Mouse (Mus musculus): Measurements from ENCODE around the gene Itgam. TPM values are rescaled to one million over a fixed set of nuclear protein-coding genes. Genes with fewer than 3 reads are reported as not detected.

The Itgam gene
- total RNA-seq, 2 experiments from 2014 or later = 10.2 to 12.1 TPM

DNA sequence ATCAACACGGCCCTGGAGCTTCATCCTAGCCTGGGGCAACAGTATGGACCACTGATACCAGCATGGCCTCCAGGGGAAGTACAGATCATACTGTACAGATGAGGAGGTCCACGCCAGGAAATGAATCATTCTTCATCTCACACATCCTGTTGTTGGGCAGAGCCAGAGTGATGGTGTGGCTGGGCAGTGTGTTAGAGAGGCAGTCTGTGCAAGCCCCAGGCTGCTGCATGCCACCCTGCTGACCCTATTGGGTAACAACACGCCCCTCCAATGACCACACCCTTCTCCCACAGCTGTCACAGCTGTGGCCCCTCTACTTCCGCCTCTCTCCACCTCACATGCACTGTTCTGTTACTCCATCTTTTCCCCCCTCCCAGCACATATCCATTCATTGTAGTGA, 11.7 kb upstream of the Itgam start:
- intact Hi-C loops (cut with DNase I) = no loop called here
- no peak for DNase-seq (ENCODE audit: low spot score in 2 of 2)

DNA sequence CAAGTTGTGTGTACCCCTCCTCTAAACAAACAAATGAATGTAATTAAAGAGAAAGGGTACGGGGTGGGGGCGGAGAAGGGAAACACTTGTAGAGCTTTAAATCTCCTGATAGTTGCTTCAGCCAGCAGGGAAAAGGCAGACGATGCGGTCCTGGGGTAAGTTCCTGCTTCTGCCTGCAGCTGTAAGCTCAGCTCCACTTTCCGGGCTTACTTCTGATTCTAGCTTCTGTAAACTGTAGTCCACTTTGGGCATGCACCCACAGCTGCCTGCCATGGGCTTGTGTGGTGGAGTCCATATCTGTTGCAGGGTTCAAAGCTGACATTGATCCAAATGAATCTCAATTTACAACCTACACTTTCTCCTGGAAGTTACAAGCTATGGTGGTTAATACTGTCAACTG, 9.4 kb upstream of the Itgam start:
- no peak for DNase-seq (ENCODE audit: low spot score in 2 of 2)
- intact Hi-C loops (cut with DNase I) = no loop called here

DNA sequence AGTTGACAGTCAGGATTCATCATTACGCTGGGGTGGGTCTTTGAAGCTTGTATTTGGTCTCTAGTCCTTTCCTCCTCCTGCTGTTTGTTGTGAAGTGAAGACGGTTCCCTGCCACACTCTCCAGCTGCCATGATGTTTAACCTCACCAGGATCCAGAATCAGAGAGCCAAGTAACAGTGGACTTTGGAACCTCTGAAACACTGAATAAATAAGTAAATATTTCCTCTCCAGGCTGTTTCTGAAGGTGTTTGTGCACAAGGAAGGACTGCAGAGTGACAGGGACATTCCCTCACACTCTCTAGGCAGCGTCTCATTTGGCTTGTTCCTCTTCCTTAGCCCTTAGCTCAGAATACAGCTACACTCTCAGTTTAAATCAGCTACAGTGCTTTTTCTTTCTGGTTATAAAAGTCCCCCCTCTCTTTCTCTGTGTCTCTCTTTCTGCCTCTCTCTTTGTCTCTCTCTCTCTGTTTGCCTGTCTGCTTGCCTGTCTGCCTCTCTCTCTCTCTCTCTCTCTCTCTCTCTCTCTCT, 5.5 kb upstream of the Itgam start:
- intact Hi-C loops (cut with DNase I) = no loop called here
- DNase-seq (ENCODE audit: low spot score in 2 of 2) = no peak

- no peak for DNase-seq (ENCODE audit: low spot score in 2 of 2)
- intact Hi-C loops (cut with DNase I) = no loop called here
These were observed 4.6 kb upstream of the Itgam start for GRCm38 (mm10) chr7:128057860-128058259.

DNA sequence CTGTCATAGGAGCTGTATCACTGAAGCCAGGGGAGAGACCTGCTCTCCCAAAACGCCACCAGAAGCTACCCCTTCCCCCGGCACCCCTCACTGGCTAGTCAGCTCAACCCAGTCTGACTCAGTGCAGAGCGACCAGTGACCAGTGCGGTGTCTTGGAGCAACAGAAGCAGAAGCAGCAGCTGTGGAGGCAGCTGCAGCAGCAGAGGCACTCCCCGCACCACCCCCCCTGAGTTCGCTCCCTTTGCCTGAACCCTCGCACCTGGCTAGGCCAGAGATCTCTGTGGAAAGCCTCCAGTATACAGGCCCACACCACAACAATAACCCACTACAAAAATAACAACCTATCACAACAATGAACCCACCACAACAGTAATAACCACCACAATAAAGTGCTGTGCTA, 3.9 kb upstream of the Itgam start:
- intact Hi-C loops (cut with DNase I) = no loop called here
- no peak for DNase-seq (ENCODE audit: low spot score in 2 of 2)

GRCm38 (mm10) chr7:128059091-128059490, 3.3 kb upstream of the Itgam start:
- no peak for DNase-seq (ENCODE audit: low spot score in 2 of 2)
- intact Hi-C loops (cut with DNase I) = no loop called here

GRCm38 (mm10) chr7:128063211-128063781, 856 bp downstream of the Itgam start:
- intact Hi-C loops (cut with DNase I) = no loop called here
- no peak for DNase-seq (ENCODE audit: low spot score in 2 of 2)

DNA sequence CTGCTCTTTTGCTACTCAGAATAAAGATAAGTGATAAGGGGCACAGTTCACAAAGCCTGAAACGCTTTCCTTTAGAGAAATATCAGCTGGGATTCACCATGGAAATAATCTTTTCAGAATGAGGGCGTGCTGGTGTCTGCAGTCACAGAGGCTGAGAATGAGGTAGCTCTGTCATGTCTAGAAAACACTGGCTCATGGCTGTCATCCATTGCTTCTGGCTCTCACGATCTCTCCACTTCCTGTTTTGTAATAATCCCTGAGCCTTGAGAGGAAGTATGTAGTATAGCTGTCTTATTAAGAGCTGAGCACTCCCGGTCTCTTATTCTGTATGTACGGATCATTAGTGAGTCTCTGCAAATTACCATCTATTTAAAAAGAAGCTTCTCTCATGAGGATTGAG, 3.1 kb downstream of the Itgam start:
- intact Hi-C loops (cut with DNase I) = no loop called here

DNA sequence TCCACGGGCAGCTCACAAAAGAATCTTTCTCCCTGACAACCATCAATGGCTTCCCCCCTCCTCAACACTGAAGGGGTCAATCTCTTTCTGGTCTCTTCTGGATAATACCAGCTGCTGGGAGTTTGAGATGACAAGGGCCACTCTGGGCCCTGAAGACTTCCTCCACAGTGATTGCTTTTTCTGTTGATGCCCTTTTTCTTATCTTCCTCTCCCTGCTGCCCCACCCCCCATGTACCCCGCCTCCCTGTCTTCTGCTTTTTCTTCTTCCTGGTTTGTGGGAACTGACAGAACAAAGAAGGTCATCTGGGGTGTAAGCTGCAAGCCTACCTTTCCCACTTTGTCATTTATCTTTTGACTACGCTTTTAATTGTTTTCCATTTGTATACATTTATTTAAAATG, 5.4 kb downstream of the Itgam start:
- intact Hi-C loops (cut with DNase I) = no loop called here
- DNase-seq (ENCODE audit: low spot score in 2 of 2) = no peak

More for the DNA sequence above, 3.1 kb downstream of the Itgam start:
- DNase-seq (ENCODE audit: low spot score in 2 of 2) = no peak

DNA sequence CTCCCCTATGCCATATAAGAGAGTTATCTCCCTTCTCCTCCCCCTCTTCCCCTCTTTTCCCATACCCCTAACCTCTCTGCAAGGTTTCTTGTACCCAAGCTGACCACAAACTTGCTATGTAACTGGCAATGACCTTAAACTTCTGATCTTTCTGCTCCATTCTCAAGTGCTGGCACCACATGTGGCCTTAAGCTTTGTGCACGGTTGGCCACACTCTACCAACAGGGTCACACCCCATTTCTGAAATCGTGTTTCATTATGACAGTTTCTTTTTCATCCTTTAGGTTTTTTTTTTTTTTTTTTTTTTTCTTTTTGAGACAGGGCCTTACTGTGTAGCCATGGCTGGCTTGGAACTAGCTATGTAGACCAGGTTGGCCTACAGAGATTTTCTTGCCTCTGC, 7.4 kb downstream of the Itgam start:
- no peak for DNase-seq (ENCODE audit: low spot score in 2 of 2)

DNA sequence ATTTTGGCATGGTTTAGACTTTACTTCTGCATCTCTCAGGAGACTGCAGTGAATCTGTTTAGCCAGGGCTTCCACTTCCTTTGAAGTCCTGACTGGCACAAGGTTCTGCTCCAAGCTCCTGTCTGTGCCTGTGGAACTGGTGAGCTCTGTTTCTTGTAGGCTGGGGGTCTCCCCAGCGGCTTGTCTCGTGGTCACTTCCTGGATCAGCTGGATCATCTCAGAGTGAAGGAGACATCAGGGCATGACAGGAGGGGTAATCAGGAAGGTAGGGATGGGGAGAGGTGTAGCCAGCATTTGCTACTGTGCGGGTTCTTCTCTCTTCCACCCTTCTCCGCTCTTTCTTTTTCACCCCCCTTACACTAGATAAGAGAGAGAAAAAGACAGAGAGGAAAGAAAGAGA, 9.4 kb downstream of the Itgam start:
- DNase-seq (ENCODE audit: low spot score in 2 of 2) = no peak
- intact Hi-C loops (cut with DNase I) = no loop called here

More for the DNA sequence above, 7.4 kb downstream of the Itgam start:
- intact Hi-C loops (cut with DNase I) = no loop called here

DNA sequence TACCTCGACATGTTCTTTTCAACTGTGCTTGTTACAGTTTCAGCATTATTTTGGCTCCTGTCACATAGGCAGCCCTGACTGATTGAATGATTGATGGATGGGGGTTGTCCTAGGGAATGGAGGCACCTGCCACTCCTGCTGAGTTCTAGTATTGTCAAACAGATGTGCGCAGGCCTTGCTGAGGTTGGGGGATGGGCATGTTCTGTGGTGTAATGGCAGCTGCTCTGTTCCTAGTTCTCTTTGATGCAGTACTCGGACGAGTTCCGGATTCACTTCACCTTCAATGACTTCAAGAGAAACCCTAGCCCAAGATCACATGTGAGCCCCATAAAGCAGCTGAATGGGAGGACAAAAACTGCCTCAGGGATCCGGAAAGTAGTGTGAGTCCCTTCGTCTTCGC, 17.6 kb downstream of the Itgam start:
- DNase-seq (ENCODE audit: low spot score in 2 of 2) = no peak

GRCm38 (mm10) chr7:128089141-128089540, 26.7 kb downstream of the Itgam start:
- DNase-seq (ENCODE audit: low spot score in 2 of 2) = no peak

More for the DNA sequence above, 17.6 kb downstream of the Itgam start:
- intact Hi-C loops (cut with DNase I) = no loop called here

GRCm38 (mm10) chr7:128098135-128098534, 35.7 kb downstream of the Itgam start:
- no peak for DNase-seq (ENCODE audit: low spot score in 2 of 2)
- intact Hi-C loops (cut with DNase I) = loop anchor here (2.0 kb wide), 1 partner anchor 111 kb away; no protein-coding TSS in a partner anchor

More at GRCm38 (mm10) chr7:128089141-128089540, 26.7 kb downstream of the Itgam start:
- intact Hi-C loops (cut with DNase I) = no loop called here

GRCm38 (mm10) chr7:128100742-128101357, 38.4 kb downstream of the Itgam start:
- intact Hi-C loops (cut with DNase I) = no loop called here
- DNase-seq (ENCODE audit: low spot score in 2 of 2) = no peak

DNA sequence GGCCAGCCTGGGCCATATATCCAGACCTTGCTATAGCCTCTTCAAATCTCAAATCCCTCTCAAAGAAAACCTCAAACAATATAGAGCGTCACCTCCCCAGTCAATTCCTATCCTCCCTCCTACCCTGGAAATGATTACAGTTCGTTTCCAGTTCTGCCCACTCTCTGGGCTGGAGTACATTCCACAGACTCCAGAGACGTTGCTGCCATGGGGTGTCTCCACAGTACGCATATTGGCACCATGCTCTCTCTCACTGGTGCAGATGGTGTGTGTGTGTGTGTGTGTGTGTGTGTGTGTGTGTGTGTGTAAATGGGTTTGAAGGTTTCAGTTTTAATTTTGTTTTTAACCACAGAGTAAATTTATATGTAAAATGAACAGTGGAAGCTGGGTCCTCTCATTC, 42.8 kb downstream of the Itgam start:
- peak; percentile 9 to 22 for DNase-seq (ENCODE audit: low spot score in 2 of 2)
- intact Hi-C loops (cut with DNase I) = no loop called here

GRCm38 (mm10) chr7:128107462-128107861, 45.0 kb downstream of the Itgam start:
- intact Hi-C loops (cut with DNase I) = no loop called here
- no peak for DNase-seq (ENCODE audit: low spot score in 2 of 2)

GRCm38 (mm10) chr7:128110314-128110713, 47.9 kb downstream of the Itgam start:
- DNase-seq (ENCODE audit: low spot score in 2 of 2) = no peak
- intact Hi-C loops (cut with DNase I) = no loop called here

GRCm38 (mm10) chr7:128112131-128112530, 49.7 kb downstream of the Itgam start:
- DNase-seq (ENCODE audit: low spot score in 2 of 2) = no peak
- intact Hi-C loops (cut with DNase I) = no loop called here

GRCm38 (mm10) chr7:128114371-128115105, 52.1 kb downstream of the Itgam start:
- no peak for DNase-seq (ENCODE audit: low spot score in 2 of 2)
- intact Hi-C loops (cut with DNase I) = no loop called here
